Mouse (Mus musculus): ENCODE measurements around the gene Hist1h3h. TPM values are rescaled to one million over a fixed set of nuclear protein-coding genes. Genes with fewer than 3 reads are reported as not detected.

Hist1h3h gene
- total RNA-seq, 1 experiment from 2014 or later: 324 TPM

DNA sequence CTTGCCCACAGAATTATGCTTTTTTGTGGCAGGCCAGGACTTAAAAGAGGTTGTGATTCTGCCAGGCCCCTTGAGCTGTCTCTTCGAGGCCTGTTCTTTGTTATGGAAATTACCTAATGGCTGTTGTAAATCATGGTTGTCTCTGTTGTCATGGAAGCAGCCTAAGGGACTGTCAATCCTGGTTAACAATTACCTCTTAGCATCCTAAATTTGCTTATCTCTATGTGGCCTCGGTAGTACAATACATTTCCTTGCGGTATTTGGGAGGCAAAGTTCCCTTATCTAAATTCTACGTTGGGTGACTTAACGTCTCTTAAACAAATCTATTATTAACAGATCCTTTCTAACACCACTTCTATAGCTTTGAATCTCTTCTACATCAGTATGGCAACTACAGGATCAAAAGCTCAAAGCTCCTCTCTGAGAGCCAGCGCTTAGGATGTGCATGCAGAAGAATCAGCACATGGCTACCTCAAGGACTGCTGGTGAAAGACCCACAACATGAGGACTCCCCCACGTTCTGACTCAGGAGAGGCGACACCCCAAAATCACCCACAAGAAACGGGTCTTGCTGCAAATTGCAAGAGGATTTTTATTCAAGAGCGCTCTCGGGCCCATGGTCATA is 10.6 kb downstream of the Hist1h3h start:
- no peak for DNase-seq

DNA sequence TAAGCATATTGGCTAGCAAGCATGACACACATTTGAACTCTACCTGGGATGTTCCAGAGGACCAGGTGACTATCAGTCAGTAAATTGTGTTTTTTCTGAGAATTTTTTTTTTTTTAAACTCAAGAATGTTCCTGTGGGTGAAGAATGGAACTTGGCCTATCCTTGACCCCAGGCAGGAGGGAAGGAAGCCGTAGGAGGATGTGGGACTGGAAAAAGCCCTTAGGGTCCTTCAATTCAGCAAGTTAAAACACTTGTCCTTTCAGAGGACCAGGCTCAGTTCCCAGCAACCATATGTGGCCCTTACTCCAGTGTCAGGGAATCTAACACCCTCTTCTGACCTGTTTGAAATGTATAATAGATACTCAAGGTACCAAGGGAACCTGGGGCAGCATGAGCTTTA is 12.1 kb downstream of the Hist1h3h start:
- no peak for DNase-seq

DNA sequence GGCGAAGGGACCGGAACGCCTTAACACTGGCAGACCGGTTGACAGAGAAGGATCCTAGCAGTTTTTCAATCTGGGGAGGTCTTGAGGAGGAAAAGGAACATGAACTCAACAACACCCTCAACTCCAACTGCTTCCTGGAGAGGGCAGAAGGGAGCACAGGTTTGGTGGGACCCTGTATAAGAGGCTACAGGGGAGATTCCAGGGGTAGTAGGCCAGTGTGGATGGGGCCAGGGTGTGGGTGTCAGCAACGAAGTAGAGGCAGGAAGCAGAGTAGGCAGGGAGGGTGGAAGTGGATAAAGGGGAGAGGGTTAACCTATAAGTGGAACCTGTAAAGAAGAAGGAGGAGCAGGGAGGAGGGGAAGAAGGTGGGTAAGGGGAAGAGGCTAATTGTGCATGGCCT is 16.0 kb downstream of the Hist1h3h start:
- DNase-seq: no peak

DNA sequence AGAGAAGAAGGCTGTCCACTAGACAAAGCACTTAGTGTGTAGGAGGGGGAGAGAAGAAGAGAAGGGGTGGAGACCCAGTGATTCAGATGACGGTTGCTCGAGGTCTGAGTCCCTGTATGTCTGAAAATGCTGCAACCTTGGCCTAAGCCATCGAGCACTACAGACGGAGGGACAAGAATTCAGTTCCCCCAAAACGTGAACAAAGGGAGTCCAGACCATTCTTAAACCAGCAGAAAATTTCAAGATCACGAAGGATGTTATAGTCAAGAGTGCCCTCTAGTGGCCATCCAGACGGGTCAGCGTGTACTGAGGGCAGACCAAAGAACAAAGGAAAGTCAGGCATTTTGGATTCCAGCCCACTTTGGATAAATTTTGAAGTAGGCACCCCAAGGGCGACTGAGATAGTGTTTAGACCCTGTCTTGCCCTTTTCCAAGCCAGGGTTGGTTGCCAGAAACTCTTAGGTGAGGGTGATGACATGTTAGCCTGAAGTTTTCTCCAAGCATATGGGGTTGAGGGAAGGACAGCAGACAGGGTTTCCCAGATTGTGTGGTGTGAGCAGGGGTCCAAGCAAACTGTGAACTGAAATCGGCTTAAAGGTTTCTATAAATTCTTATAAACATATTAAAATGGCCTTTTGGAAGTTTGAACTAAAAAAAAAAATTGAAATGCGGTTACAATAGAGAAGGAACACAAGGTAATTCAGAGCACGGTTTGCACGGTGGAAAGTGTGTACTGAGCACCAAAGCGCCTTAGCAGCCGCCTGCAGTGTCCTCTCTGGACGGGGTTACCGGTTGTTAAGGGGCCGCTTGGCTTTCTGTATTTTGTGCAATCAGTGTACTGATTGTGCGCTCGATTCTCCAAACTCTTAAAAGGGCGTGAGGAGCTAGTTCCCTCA is 16.8 kb downstream of the Hist1h3h start:
- DNase-seq: peak; percentile 88

DNA sequence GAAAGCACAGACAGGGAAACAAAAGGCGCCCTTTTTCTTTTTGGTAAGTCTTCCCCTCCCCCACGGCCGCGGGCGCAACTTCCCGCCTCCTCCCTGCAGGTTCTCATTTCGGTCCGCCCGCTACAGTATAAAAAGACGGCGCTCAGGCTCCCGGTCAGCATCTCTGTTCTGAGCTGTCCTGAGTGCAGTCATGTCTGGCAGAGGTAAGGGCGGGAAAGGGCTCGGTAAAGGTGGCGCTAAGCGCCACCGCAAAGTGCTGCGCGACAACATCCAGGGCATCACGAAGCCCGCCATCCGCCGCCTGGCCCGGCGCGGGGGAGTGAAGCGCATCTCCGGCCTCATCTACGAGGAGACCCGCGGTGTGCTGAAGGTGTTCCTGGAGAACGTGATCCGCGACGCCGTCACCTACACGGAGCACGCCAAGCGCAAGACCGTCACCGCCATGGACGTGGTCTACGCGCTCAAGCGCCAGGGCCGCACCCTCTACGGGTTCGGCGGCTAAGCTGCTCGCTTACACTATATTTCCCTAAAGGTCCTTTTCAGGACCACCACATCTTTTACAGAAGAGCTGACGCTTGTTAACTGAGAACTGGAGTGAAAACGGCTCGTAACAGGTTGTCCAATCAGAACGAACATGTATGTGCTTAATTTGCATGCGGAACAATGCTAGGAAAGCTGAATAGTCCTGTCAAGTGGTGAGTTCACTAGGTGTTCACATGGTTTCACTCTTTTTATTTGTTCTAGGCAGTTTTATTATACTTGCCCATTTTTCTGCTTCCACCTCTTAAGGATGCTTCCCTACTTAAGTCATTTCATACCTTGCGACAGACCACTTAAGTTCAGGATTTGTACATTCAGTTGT is 17.7 kb downstream of the Hist1h3h start, which contains the start of gene Hist1h4j:
Hist1h4j (plus strand) TSS at position 159 of the 862 bp plus-strand sequence.
- DNase-seq: peak; percentile 84

DNA sequence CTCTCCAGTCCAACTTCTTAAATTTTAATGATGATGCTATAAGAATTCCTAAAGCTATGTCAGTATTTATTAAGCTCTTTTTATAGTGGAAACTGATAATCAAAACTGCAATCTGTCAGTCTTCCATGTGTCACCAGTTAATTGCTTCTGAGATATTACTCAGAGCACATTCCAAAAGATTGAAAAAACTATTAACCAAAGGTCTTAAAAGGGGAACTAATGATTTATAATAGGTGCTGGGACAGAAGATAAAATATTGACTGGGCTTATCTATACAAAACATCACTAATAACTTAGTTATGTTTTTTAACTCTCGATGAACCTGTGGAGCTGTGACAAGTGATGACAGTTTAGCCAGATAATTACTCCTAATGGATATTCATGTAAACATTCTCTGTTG is 27.5 kb downstream of the Hist1h3h start:
- DNase-seq: no peak

DNA sequence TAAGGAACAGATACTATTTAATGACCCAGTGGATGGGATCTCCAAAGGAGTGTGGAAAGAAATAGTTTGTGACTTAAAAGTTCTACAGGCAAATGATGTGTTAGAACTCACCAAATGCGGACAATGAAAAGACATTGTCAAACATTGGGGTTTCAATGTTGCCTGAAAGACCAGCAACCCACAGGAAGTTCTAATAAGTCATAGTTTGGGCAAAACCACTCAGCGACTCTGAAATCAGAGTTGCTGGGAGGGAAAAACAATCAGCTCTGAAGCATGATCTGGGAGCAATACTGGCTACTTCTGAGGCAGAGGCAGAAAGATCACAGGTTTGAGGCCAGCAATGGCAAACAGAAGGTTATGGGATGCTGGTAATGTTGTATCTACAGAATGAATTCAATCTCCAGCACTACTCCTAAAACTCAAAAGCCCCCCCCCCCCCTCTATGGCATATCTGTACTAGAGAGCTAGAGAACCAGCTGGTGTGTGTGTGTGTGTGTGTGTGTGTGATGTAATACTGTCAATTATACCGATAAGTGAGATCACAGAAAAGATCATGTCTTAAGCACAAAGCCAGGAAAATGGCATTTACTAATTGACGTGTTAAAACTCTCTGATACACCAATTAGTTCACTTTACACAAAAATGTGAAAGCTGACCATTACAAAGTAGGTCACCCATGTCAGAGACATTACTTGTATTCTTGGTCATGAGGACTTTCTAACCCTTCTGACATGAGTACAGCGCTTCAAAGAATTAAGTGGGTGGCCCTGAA is 32.1 kb downstream of the Hist1h3h start:
- DNase-seq: no peak

DNA sequence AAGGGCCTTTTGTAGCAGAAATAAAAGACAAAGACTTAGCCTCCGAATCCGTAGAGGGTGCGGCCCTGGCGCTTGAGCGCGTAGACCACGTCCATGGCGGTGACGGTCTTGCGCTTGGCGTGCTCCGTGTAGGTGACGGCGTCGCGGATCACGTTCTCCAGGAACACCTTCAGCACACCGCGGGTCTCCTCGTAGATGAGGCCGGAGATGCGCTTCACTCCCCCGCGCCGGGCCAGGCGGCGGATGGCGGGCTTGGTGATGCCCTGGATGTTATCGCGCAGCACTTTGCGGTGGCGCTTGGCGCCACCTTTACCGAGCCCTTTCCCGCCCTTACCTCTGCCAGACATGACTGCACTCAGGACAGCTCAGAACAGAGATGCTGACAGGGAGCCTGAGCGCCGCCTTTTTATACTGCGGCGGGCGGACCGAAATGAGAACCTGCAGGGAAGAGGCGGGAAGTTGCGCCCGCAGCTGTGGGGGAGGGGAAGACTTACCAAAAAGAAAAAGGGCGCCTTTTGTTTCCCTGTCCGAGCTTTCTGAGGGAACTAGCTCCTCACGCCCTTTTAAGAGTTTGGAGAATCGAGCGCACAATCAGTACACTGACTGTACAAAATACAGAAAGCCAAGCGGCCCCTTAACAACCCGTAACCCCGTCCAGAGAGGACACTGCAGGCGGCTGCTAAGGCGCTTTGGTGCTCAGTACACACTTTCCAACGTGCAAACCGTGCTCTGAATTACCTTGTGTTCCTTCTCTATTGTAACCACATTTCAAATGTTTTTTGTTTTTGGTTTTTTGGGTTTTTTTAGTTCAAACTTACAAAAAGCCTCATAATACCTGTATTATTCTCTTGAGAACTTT is 32.9 kb downstream of the Hist1h3h start, which contains the start of gene Hist1h4k:
Hist1h4k (minus strand) TSS at position 347 of the 859 bp plus-strand sequence.
- DNase-seq: peak; percentile 94

DNA sequence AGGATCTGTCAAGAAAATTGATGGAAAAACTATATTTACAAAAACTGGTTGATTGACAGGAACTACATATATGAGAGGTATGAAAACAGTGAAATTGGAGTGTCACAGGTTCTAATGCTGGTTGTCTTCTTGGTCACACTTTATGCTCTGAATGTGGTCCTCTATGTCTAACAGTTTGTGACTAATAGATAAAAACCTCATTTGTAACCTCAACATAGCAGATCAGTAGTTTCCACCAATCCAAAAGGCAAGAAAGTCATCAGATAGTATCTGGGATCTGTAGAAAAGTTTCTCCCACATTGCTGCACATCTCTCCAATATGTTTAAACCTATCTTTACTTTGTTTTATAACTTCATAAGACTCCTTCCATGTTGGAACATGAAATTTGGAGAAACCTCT is 34.0 kb downstream of the Hist1h3h start:
- DNase-seq: no peak

DNA sequence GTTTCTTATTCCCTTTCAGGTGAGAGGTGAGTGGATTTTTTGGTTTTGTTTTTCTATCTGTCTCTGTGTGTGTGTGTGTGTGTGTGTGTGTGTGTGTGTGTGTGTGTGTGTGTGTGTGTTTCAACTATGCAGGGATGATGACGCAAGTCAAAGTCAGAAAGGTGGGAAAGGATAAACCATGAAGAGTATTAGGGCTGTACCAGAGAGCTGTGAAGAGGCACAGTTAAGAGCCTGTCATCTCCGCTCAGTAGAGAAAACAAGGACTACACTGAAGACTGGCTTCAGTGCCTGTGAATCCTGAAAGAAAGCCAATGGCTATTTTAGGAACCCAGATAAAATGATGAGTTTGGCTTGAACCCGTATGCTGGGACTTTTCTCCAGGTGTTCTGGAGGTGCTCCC is 34.4 kb downstream of the Hist1h3h start:
- DNase-seq: no peak

DNA sequence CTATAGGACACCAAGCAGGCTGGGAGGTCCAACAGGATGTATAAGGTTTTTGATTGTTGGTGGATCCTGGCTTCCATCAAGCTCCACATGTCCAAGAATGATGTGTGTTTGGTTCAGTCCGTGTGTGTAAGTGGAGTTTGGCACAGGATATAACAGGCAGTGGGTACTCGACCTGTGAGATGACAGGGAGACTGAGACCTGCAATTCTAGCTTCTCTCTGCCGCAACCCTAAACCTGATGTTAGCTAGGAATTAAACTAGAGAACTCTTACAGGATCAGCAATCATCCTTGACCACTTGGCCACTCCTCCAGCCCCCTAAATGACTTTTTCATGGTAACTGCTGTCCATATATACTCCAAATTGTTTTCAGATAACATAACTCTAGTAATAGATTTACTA is 34.9 kb downstream of the Hist1h3h start:
- DNase-seq: no peak

DNA sequence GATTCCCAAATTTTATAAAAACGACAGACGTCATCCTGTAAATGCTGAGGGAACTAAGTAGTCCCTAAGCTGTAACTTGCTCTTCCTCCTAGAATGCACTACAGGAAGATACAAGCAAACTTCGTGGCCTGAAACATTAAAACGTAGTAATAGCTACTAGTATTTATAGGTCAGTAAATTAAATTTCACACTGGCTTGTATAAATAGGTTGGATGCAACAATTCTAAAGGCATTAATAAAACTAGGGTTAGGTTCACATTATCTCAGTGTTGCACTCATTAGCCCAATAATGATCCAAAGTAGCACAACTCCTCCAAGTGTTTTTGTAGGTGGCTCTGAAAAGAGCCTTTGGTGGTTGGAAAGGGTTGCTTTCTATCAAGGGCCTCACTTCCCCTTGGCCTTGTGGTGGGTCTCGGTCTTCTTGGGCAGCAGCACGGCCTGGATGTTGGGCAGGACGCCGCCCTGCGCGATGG is 35.6 kb downstream of the Hist1h3h start:
- DNase-seq: no peak

DNA sequence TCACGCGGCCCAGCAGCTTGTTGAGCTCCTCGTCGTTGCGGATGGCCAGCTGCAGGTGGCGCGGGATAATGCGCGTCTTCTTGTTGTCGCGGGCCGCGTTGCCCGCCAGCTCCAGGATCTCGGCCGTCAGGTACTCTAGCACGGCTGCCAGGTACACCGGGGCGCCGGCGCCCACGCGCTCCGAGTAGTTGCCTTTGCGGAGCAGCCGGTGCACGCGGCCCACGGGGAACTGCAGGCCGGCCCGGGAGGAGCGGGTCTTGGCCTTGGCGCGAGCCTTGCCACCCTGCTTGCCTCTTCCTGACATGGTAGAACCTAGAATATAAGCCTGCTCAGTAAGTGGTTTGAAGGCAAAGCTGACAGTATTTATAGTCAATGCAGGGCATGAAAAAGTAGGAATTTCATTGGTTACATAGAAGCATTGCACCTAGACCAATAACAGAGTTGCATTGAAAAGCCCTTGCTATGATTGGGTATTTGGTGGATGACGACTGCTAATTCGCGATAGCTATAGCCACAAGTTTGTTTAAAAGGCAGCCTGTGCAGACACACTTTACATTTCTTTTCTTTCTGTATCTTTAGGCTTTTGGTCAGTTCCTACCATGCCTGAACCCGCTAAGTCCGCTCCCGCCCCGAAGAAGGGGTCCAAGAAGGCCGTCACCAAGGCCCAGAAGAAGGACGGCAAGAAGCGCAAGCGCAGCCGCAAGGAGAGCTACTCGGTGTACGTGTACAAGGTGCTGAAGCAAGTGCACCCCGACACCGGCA is 36.2 kb downstream of the Hist1h3h start, which contains the start of the genes Hist1h2ak and Hist1h2bn:
Hist1h2ak (minus strand) TSS at position 304 of the 762 bp plus-strand sequence.
Hist1h2bn (plus strand) TSS at position 600 of the 762 bp plus-strand sequence.
- peak; percentile 68 for DNase-seq

DNA sequence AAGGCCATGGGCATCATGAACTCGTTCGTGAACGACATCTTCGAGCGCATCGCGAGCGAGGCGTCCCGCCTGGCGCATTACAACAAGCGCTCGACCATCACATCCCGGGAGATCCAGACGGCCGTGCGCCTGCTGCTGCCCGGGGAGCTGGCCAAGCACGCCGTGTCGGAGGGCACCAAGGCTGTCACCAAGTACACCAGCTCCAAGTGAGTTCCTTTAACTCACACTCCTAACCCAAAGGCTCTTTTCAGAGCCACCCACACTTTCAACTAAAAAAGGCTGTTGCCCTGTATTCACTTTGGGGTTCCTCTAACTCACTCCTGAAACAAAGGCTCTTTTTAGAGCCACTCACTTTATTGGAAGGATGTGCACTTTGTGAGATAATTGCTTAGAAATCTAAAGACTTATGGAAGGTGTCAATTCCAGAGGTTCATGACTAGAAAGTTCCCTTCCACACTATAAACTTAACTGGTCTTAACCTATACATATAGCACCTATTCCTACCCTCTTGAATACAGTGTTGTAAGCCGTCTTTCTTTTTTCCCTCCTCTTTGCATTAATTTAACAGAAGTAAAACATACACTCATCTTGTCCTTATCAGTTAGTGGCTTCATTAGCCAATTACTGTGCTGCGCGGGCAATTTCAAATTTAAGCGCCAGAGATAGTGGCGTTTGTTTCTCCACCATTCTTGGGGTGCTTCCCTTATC is 37.0 kb downstream of the Hist1h3h start:
- DNase-seq: peak; percentile 59

DNA sequence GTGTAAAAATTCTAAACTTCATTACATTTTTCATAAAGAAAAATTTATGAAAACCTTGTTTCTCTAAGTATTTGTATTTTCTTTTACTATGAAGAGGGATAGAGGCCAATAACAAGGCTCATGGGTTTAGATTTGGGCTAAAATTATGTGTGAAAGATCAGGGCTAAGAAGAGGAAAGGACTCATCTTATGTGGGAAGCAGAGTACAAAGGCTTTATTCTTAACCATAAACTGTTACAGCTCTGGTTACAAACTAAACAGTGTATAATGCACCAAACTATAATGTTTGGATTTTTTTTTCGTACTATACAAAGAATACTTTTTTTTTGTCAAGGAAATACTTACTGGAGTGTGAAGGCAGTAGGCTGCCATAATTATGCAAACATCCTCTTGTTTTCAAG is 38.2 kb downstream of the Hist1h3h start:
- no peak for DNase-seq
